Mouse (Mus musculus) MEL-GATA-1-ER (cell line): ENCODE data around the gene Rrbp1.

Experiments
- DNase-seq: peaks from one replicate; pipeline ENCODE4 v3.0.0-alpha.2; 2012; ENCODE audit warnings: low read depth; ENCODE audit errors: extremely low read depth

Gene Rrbp1

GRCm38 (mm10) chr2:143917622-143918021, 93.4 kb downstream of the Rrbp1 start:
- DNase-seq, result peak; percentile 57

- peak; percentile 78 for DNase-seq
Observed at GRCm38 (mm10) chr2:143916229-143916628, 94.8 kb downstream of the Rrbp1 start.

GRCm38 (mm10) chr2:143915600-143916135, 95.4 kb downstream of the Rrbp1 start:
- peak; percentile 47 for DNase-seq

- peak; percentile 81 for DNase-seq
Observed at GRCm38 (mm10) chr2:143914760-143915599, 96.1 kb downstream of the Rrbp1 start, which contains the start of gene Dstn. Gene Dstn, plus strand, starts transcription at chr2:143915320.

GRCm38 (mm10) chr2:143914221-143914620, 96.8 kb downstream of the Rrbp1 start:
- no peak for DNase-seq

GRCm38 (mm10) chr2:143912199-143912598, 98.9 kb downstream of the Rrbp1 start:
- no peak for DNase-seq

GRCm38 (mm10) chr2:143909230-143909629, 101.8 kb downstream of the Rrbp1 start:
- no peak for DNase-seq

GRCm38 (mm10) chr2:143904896-143905295, 106.2 kb downstream of the Rrbp1 start:
- DNase-seq, result no peak

- no peak for DNase-seq
Observed at GRCm38 (mm10) chr2:143903376-143904045, 107.6 kb downstream of the Rrbp1 start.

GRCm38 (mm10) chr2:143900821-143901351, 110.2 kb downstream of the Rrbp1 start:
- DNase-seq, result no peak

- DNase-seq, result no peak
Observed at GRCm38 (mm10) chr2:143899470-143900220, 111.4 kb downstream of the Rrbp1 start.
